10 mouse cellular contexts compared by ENCODE assay signal in genomic region chr7:49426060-49426459, GRCm38 (mm10).
DNase-seq lines count a peak whose midpoint lies in the region; ATAC-seq and TF ChIP-seq lines count a peak whose summit lies in the region.
"Had no signal": no experiment of that assay in that cellular context is flagged by ENCODE, and none has a peak within 500 bp of the region (broad histone marks: within the 10 kb centered on the region; RNA-seq: fewer than 3 reads in every experiment).

No protein-coding gene starts in this region.

- H3K36me3 ChIP-seq in forebrain, postnatal 0 days (ENCODE audit: insufficient read depth) = peaks cover 9% of the 10 kb centered on the region; the same call in 1 of the 2 replicates
- H3K36me3 ChIP-seq: G1E; heart, embryonic 15.5 days had no signal

- peaks cover 9% of the 10 kb centered on the region for H3K4me1 ChIP-seq in cerebellum, adult 2 months (ENCODE audit: control insufficient read depth, insufficient read depth, low read length)
- no peaks in the 10 kb centered on the region for H3K4me1 ChIP-seq in lung, adult 2 months (ENCODE audit: control insufficient read depth, insufficient read depth, low read length)
- H3K4me1 ChIP-seq in forebrain, postnatal 0 days (ENCODE audit: insufficient read depth) = no peaks in the 10 kb centered on the region

- no peak overlapping the region for H3K27ac ChIP-seq in cerebellum, adult 2 months (ENCODE audit: insufficient read depth, low read length)
- peak overlapping the region; percentile 10; the same call in 1 of the 2 replicates for H3K27ac ChIP-seq in forebrain, postnatal 0 days (ENCODE audit: low read depth, low read length)
- H3K27ac ChIP-seq: heart, embryonic 15.5 days had no signal

- TF ChIP-seq CTCF in cerebellum, adult 2 months (IDR thresholded peaks at IDR 0.05; ENCODE audit: borderline replicate concordance, insufficient read depth, low read depth, low read length) = peak; percentile 82
- TF ChIP-seq CTCF in lung, adult 2 months (IDR thresholded peaks at IDR 0.05; ENCODE audit: insufficient read depth, low read length) = peak; percentile 67
- TF ChIP-seq CTCF in brain, embryonic 14.5 days (IDR thresholded peaks at IDR 0.05; ENCODE audit: borderline replicate concordance, extremely low read depth, insufficient read depth, insufficient read length) = peak; percentile 79; the same call in 1 of the 2 replicates
- TF ChIP-seq CTCF in forebrain, postnatal 0 days (IDR thresholded peaks at IDR 0.05; ENCODE audit: low read depth) = peak; percentile 82

- no peak overlapping the region for H3K9ac ChIP-seq in forebrain, postnatal 0 days
- H3K9ac ChIP-seq: heart, embryonic 15.5 days had no signal

- no peak for TF ChIP-seq POLR2A in cerebellum, adult 2 months (IDR thresholded peaks at IDR 0.05; ENCODE audit: borderline replicate concordance, insufficient read depth, low read length)
- TF ChIP-seq POLR2A in lung, adult 2 months (IDR thresholded peaks at IDR 0.05; ENCODE audit: borderline replicate concordance, extremely low read depth, low read depth, low read length) = no peak
- TF ChIP-seq POLR2A in brain, embryonic 14.5 days (IDR thresholded peaks at IDR 0.05; ENCODE audit: borderline replicate concordance, extremely low read depth, insufficient read depth, insufficient read length, poor library complexity, severe bottlenecking) = no peak

- no peak overlapping the region for H3K4me2 ChIP-seq in forebrain, postnatal 0 days (ENCODE audit: low read depth)
- H3K4me2 ChIP-seq: heart, embryonic 15.5 days had no signal

- ATAC-seq in forebrain, postnatal 0 days = peak; percentile 51
- peak; percentile 70 for ATAC-seq in megakaryocyte, adult 5-6 weeks (ENCODE audit: poor library complexity, severe bottlenecking)

- DNase-seq in cerebellum, adult 2 months = peak; percentile 32 to 51
- DNase-seq in cerebellum, adult 11-12 months = no peak
- peak; percentile 35 for DNase-seq in lung, adult 2 months
- DNase-seq in lung, postnatal 25 days (ENCODE audit: low spot score) = no peak
- peak; percentile 80 for DNase-seq in brain, embryonic 14.5 days (ENCODE audit: low read depth)
- DNase-seq in forebrain, postnatal 0 days = peak; percentile 84
- DNase-seq in thymus, postnatal 25 days = peak; percentile 51

- no peaks in the 10 kb centered on the region for H3K27me3 ChIP-seq in cerebellum, adult 2 months (ENCODE audit: control insufficient read depth, insufficient read depth, low read length)
- H3K27me3 ChIP-seq in forebrain, postnatal 0 days (ENCODE audit: insufficient read depth, low read length) = no peaks in the 10 kb centered on the region
- H3K27me3 ChIP-seq: heart, embryonic 15.5 days had no signal

- no peaks in the 10 kb centered on the region for H3K9me3 ChIP-seq in forebrain, postnatal 0 days (ENCODE audit: low read length)
- H3K9me3 ChIP-seq: heart, embryonic 15.5 days had no signal

- 47% methylated on average over 4 of the region's 4 CpGs for WGBS in cerebellum, adult 2 months
- WGBS in lung, adult 2 months = 42% methylated on average over 4 of the region's 4 CpGs
- WGBS in forebrain, postnatal 0 days = 35% methylated on average over 4 of the region's 4 CpGs

- H3K4me3 ChIP-seq in cerebellum, adult 2 months (replicated peaks; ENCODE audit: insufficient read depth, low read depth, low read length) = no peak overlapping the region
- H3K4me3 ChIP-seq in lung, adult 2 months (replicated peaks; ENCODE audit: extremely low read depth, low read depth, low read length) = no peak overlapping the region
- no peak overlapping the region for H3K4me3 ChIP-seq in forebrain, postnatal 0 days (ENCODE audit: low read depth, low read length)
- H3K4me3 ChIP-seq: heart, embryonic 15.5 days had no signal

Comparison
In these comparisons a context has a peak if more than half of its experiments do, and no peak if none do; other contexts are left out.
1. DNase-seq: peak in cerebellum, adult 2 months (2 of 2), lung, adult 2 months (single experiment), brain, embryonic 14.5 days (single experiment), forebrain, postnatal 0 days (single experiment) and thymus, postnatal 25 days (single experiment); none in cerebellum, adult 11-12 months (single experiment) and lung, postnatal 25 days (single experiment).
2. Peak in every context shown above with its lines, with median percentiles within 50 percentile points of each other: CTCF ChIP-seq.